Mouse (Mus musculus): ENCODE data around the gene Cryba2.

The Cryba2 gene

GRCm38 (mm10) chr1:74848946-74849345 is 44.0 kb downstream of the Cryba2 start:
- no peak for DNase-seq (ENCODE audit: low spot score in 2 of 2)

GRCm38 (mm10) chr1:74846341-74846740 is 46.6 kb downstream of the Cryba2 start:
- DNase-seq (ENCODE audit: low spot score in 2 of 2): no peak

- no peak for DNase-seq (ENCODE audit: low spot score in 2 of 2)
These were observed 49.9 kb downstream of the Cryba2 start for GRCm38 (mm10) chr1:74843090-74843489.
